Mouse (Mus musculus) ES-Bruce4 (cell line): Measurements from ENCODE around the gene Rc3h1.

Source experiments
- CTCF ChIP-seq: IDR thresholded peaks from one replicate; pipeline ENCODE4 v1.8.1; 2011; ENCODE audit warnings: low read depth, low read length
- EP300 ChIP-seq: IDR thresholded peaks from 2 replicates; pipeline ENCODE4 v1.6.1; 2011; ENCODE audit warnings: low read depth, low read length; ENCODE audit not compliant: insufficient read depth

GRCm38 (mm10) chr1:161016378-161016777 lies 110.2 kb downstream of the Rc3h1 start:
- TF ChIP-seq CTCF (no peak), EP300 (no peak)
